Mouse (Mus musculus) kidney, embryonic 14.5 days (tissue): ENCODE results near the gene Krt81. TPM values are rescaled to one million over a fixed set of nuclear protein-coding genes. Genes with fewer than 3 reads are reported as not detected.

Experiments
- polyA plus RNA-seq: library from polyadenylated mRNA; unstranded; fragments of >200 nt; fragmentation: Nextera tagmentation; extraction: Ambion mirVana; gene quantifications from 2 replicates; pipeline ENCODE4 v1.2.1, GENCODE M21; 2014

Gene Krt81
- polyA plus RNA-seq, 1 experiment from 2014 or later: not detected

Other genes with a start within 250 kb of the Krt81 start
- 5.0 and 5.7 TPM in 2 replicates for gene Grasp, start 239.6 kb downstream of the Krt81 start, polyA plus RNA-seq
- 4.5 and 5.0 TPM in 2 replicates for gene Nr4a1, start 209.5 kb downstream of the Krt81 start, polyA plus RNA-seq
- gene Atg101, start 179.5 kb downstream of the Krt81 start, polyA plus RNA-seq: 71.8 and 76.5 TPM in 2 replicates
- gene 6030408B16Rik, start 170.5 kb downstream of the Krt81 start, polyA plus RNA-seq: 25.8 and 28.2 TPM in 2 replicates
- gene Krt80, start 93.6 kb downstream of the Krt81 start, polyA plus RNA-seq: 2.4 and 3.6 TPM in 2 replicates
- 34.6 and 44.0 TPM in 2 replicates for gene Krt7, start 52.7 kb downstream of the Krt81 start, polyA plus RNA-seq
- gene Krt87, start 24.9 kb downstream of the Krt81 start, polyA plus RNA-seq: not detected in 2 replicates
- gene Krt88, start 16.0 kb downstream of the Krt81 start, polyA plus RNA-seq: 0.21 TPM in 1 of 2 replicates, not detected in the other
- not detected in 2 replicates for gene Krt86, start 9.7 kb upstream of the Krt81 start, polyA plus RNA-seq
- not detected in 2 replicates for gene Krt83, start 27.8 kb upstream of the Krt81 start, polyA plus RNA-seq
- not detected in 2 replicates for gene Gm49425, start 53.5 kb upstream of the Krt81 start, polyA plus RNA-seq
- gene Krt84, start 69.1 kb upstream of the Krt81 start, polyA plus RNA-seq: not detected in 2 replicates
- gene Krt82, start 86.9 kb upstream of the Krt81 start, polyA plus RNA-seq: not detected in 2 replicates
- 0.17 and 0.22 TPM in 2 replicates for gene Krt90, start 99.2 kb upstream of the Krt81 start, polyA plus RNA-seq
- gene Krt75, start 110.2 kb upstream of the Krt81 start, polyA plus RNA-seq: 0.11 and 0.23 TPM in 2 replicates
- not detected in 2 replicates for gene Gm5414, start 164.4 kb upstream of the Krt81 start, polyA plus RNA-seq
- gene Gm5478, start 183.6 kb upstream of the Krt81 start, polyA plus RNA-seq: not detected in 2 replicates
- not detected in 2 replicates for gene Krt6b, start 216.5 kb upstream of the Krt81 start, polyA plus RNA-seq
- not detected in 2 replicates for gene Krt6a, start 230.6 kb upstream of the Krt81 start, polyA plus RNA-seq
- gene Krt5, start 249.1 kb upstream of the Krt81 start, polyA plus RNA-seq: not detected in 2 replicates